Mouse (Mus musculus): ENCODE results near the gene Decr2. TPM values are rescaled to one million over a fixed set of nuclear protein-coding genes. Genes with fewer than 3 reads are reported as not detected.
A peak's percentile ranks its signal among the peaks of the same experiment; 100 is the strongest.

Gene Decr2
- polyA plus RNA-seq (2015; fragmentation: Nextera tagmentation; extraction: Ambion mirVana): 39.4 and 42.7 TPM in 2 replicates

GRCm38 (mm10) chr17:26089905-26090632, at the start of gene Decr2:
Gene Decr2 (minus strand): TSS chr17:26090337.
- peak within 1 kb of the TSS; percentile 77 for H3K4me2 ChIP-seq (replicated peaks)
- 2% methylated on average over 32 of the region's 32 CpGs for WGBS

GRCm38 (mm10) chr17:26138901-26139381, 48.8 kb upstream of the Decr2 start:
- peak; percentile 79 for ATAC-seq
- H3K9me3 ChIP-seq: no peaks in the 10 kb centered on the region
- H3K9ac ChIP-seq: peak overlapping the region; percentile 98
- H3K4me1 ChIP-seq (replicated peaks): peaks cover 16% of the 10 kb centered on the region
- H3K27me3 ChIP-seq (replicated peaks): no peaks in the 10 kb centered on the region
- H3K36me3 ChIP-seq: peaks cover 9% of the 10 kb centered on the region
- H3K4me3 ChIP-seq (replicated peaks): peak overlapping the region; percentile 95
- peak overlapping the region; percentile 78 for H3K4me2 ChIP-seq (replicated peaks)
- H3K27ac ChIP-seq: peak overlapping the region; percentile 97
- 2% methylated on average over 57 of the region's 58 CpGs for WGBS

More at GRCm38 (mm10) chr17:26089905-26090632, at the start of gene Decr2:
- H3K4me3 ChIP-seq (replicated peaks): peak within 1 kb of the TSS; percentile 45
- peak; percentile 97 for ATAC-seq
- 0 out of 2 replicates have a peak, but pooled peaks cover 10% of the 10 kb centered on the region for H3K4me1 ChIP-seq (replicated peaks)
- peak within 1 kb of the TSS; percentile 57 for H3K9ac ChIP-seq
- no peaks in the 10 kb centered on the region for H3K27me3 ChIP-seq (replicated peaks)
- peaks cover 4% of the 10 kb centered on the region; the same call in 1 of the 2 replicates for H3K36me3 ChIP-seq
- no peaks in the 10 kb centered on the region for H3K9me3 ChIP-seq
- H3K27ac ChIP-seq: peak within 1 kb of the TSS; percentile 91

- no peaks in the 10 kb centered on the region for H3K9me3 ChIP-seq
- H3K36me3 ChIP-seq: peaks cover 8% of the 10 kb centered on the region; the same call in 1 of the 2 replicates
- H3K4me2 ChIP-seq (replicated peaks): peak within 1 kb of the TSS; percentile 78
- no peaks in the 10 kb centered on the region for H3K27me3 ChIP-seq (replicated peaks)
- WGBS: 1% methylated on average over 42 of the region's 42 CpGs
- ATAC-seq: peak; percentile 98
- peak within 1 kb of the TSS; percentile 97 for H3K27ac ChIP-seq
- peak within 1 kb of the TSS; percentile 95 for H3K4me3 ChIP-seq (replicated peaks)
- peaks cover 17% of the 10 kb centered on the region for H3K4me1 ChIP-seq (replicated peaks)
- H3K9ac ChIP-seq: peak within 1 kb of the TSS; percentile 98
Observed at GRCm38 (mm10) chr17:26138239-26138836, 48.2 kb upstream of the Decr2 start, which contains the start of gene Axin1. Gene Axin1 (plus strand): TSS chr17:26138688.

GRCm38 (mm10) chr17:26137751-26138130, 47.6 kb upstream of the Decr2 start:
- H3K9me3 ChIP-seq: no peaks in the 10 kb centered on the region
- WGBS: 69% methylated on average over 2 of the region's 2 CpGs
- no peaks in the 10 kb centered on the region for H3K27me3 ChIP-seq (replicated peaks)
- H3K27ac ChIP-seq: 0 out of 2 replicates have a peak overlapping the region, but pooled peaks have one; percentile 37
- peak overlapping the region; percentile 78 for H3K4me2 ChIP-seq (replicated peaks)
- peaks cover 2% of the 10 kb centered on the region; the same call in 1 of the 2 replicates for H3K36me3 ChIP-seq
- peaks cover 17% of the 10 kb centered on the region for H3K4me1 ChIP-seq (replicated peaks)
- no peak for ATAC-seq
- H3K4me3 ChIP-seq (replicated peaks): peak overlapping the region; percentile 95
- no peak overlapping the region for H3K9ac ChIP-seq

GRCm38 (mm10) chr17:26137106-26137750, 47.1 kb upstream of the Decr2 start:
- H3K9me3 ChIP-seq: no peaks in the 10 kb centered on the region
- no peak overlapping the region for H3K9ac ChIP-seq
- H3K36me3 ChIP-seq: no peaks in the 10 kb centered on the region
- H3K4me2 ChIP-seq (replicated peaks): no peak overlapping the region
- H3K27me3 ChIP-seq (replicated peaks): no peaks in the 10 kb centered on the region
- ATAC-seq: no peak
- 83% methylated on average over 11 of the region's 11 CpGs for WGBS
- H3K4me1 ChIP-seq (replicated peaks): peaks cover 17% of the 10 kb centered on the region
- H3K27ac ChIP-seq: no peak overlapping the region
- peak overlapping the region; percentile 95; the same call in 1 of the 2 replicates for H3K4me3 ChIP-seq (replicated peaks)

GRCm38 (mm10) chr17:26131856-26132853, 42.0 kb upstream of the Decr2 start:
- no peak overlapping the region for H3K27ac ChIP-seq
- no peaks in the 10 kb centered on the region for H3K9me3 ChIP-seq
- H3K27me3 ChIP-seq (replicated peaks): no peaks in the 10 kb centered on the region
- 0 out of 2 replicates have a peak, but pooled peaks cover 2% of the 10 kb centered on the region for H3K4me1 ChIP-seq (replicated peaks)
- peaks cover 19% of the 10 kb centered on the region; the same call in 1 of the 2 replicates for H3K36me3 ChIP-seq
- no peak overlapping the region for H3K9ac ChIP-seq
- H3K4me2 ChIP-seq (replicated peaks): no peak overlapping the region
- no peak for ATAC-seq
- H3K4me3 ChIP-seq (replicated peaks): no peak overlapping the region
- 88% methylated on average over 18 of the region's 18 CpGs for WGBS

GRCm38 (mm10) chr17:26131062-26131732, 41.1 kb upstream of the Decr2 start:
- Histone ChIP-seq H3K36me3 (peaks cover 28% of the 10 kb centered on the region), H3K9ac (no peak overlapping the region), H3K4me1 (replicated peaks) (0 out of 2 replicates have a peak, but pooled peaks cover 2% of the 10 kb centered on the region), H3K9me3 (no peaks in the 10 kb centered on the region), H3K4me3 (replicated peaks) (no peak overlapping the region), H3K27ac (no peak overlapping the region), H3K4me2 (replicated peaks) (no peak overlapping the region), H3K27me3 (replicated peaks) (no peaks in the 10 kb centered on the region)
- WGBS: 88% methylated on average over 18 of the region's 18 CpGs
- ATAC-seq: 0 out of 2 replicates have a peak, but pooled peaks have one; percentile 33

- Histone ChIP-seq H3K9ac (no peak overlapping the region), H3K27ac (no peak overlapping the region), H3K9me3 (no peaks in the 10 kb centered on the region), H3K27me3 (replicated peaks) (no peaks in the 10 kb centered on the region), H3K4me3 (replicated peaks) (no peak overlapping the region), H3K36me3 (peaks cover 30% of the 10 kb centered on the region), H3K4me2 (replicated peaks) (no peak overlapping the region), H3K4me1 (replicated peaks) (peaks cover 10% of the 10 kb centered on the region)
- ATAC-seq: no peak
- 91% methylated on average over 10 of the region's 10 CpGs for WGBS
Observed at GRCm38 (mm10) chr17:26125226-26125625, 35.1 kb upstream of the Decr2 start.

- Histone ChIP-seq H3K4me1 (replicated peaks) (peaks cover 15% of the 10 kb centered on the region), H3K36me3 (peaks cover 25% of the 10 kb centered on the region), H3K9ac (peak overlapping the region; percentile 74), H3K9me3 (no peaks in the 10 kb centered on the region), H3K27ac (no peak overlapping the region), H3K4me2 (replicated peaks) (peak overlapping the region; percentile 80), H3K4me3 (replicated peaks) (peak overlapping the region; percentile 90), H3K27me3 (replicated peaks) (no peaks in the 10 kb centered on the region; the same call in 1 of the 2 replicates)
- WGBS: 83% methylated on average over 7 of the region's 7 CpGs
- no peak for ATAC-seq
Observed at GRCm38 (mm10) chr17:26124560-26124959, 34.4 kb upstream of the Decr2 start.

GRCm38 (mm10) chr17:26123267-26123684, 33.1 kb upstream of the Decr2 start, which contains the start of gene Mrpl28:
Gene Mrpl28 (plus strand): TSS chr17:26123500.
- peaks cover 15% of the 10 kb centered on the region for H3K4me1 ChIP-seq (replicated peaks)
- peak within 1 kb of the TSS; percentile 90 for H3K4me3 ChIP-seq (replicated peaks)
- H3K9ac ChIP-seq: peak within 1 kb of the TSS; percentile 74
- H3K4me2 ChIP-seq (replicated peaks): peak within 1 kb of the TSS; percentile 80
- peaks cover 3% of the 10 kb centered on the region; the same call in 1 of the 2 replicates for H3K27me3 ChIP-seq (replicated peaks)
- no peaks in the 10 kb centered on the region for H3K9me3 ChIP-seq
- peak within 1 kb of the TSS; percentile 67 for H3K27ac ChIP-seq
- peak; percentile 95 for ATAC-seq
- WGBS: under 1% methylated on average over 32 of the region's 32 CpGs
- H3K36me3 ChIP-seq: peaks cover 24% of the 10 kb centered on the region

Measured in intestine, embryonic 15.5 days (tissue).